Mouse (Mus musculus) layer of hippocampus, adult 6 months (tissue): ENCODE data around the gene Il17re. TPM values are rescaled to one million over a fixed set of nuclear protein-coding genes. Genes with fewer than 3 reads are reported as not detected.

Source experiments
- long read RNA-seq, 2 experiments: library from polyadenylated mRNA; unstranded; transcript quantifications; one replicate each; pipeline ENCODE4 v2.0.0; 2019 to 2020
- microRNA-seq: library from miRNA; unstranded; fragments of <30 nt; microRNA quantifications from one replicate; pipeline ENCODE4 v1.2.0, GENCODE M21; 2020
- polyA plus RNA-seq: library from polyadenylated mRNA; unstranded; fragments of <200 nt; fragmentation: Nextera tagmentation; gene quantifications from 2 replicates; pipeline ENCODE4 v1.2.3, GENCODE M21; 2021

The Il17re gene
- polyA plus RNA-seq = 0.20 and 2.7 TPM in 2 replicates
- long read RNA-seq, experiment 1 = 0 reads
- long read RNA-seq, experiment 2 = 0 reads

GRCm38 (mm10) chr6:113457952-113458534, at the start of gene Il17re:
TSS of gene Il17re (plus strand) at chr6:113458484.

GRCm38 (mm10) chr6:113419199-113419587, 39.1 kb upstream of the Il17re start, which contains the start of gene Rpusd3:
TSS of gene Rpusd3 (minus strand) at chr6:113419340.

GRCm38 (mm10) chr6:113435664-113436205, 22.5 kb upstream of the Il17re start, which contains the start of gene Cidec:
TSS of gene Cidec (minus strand) at chr6:113435760.

GRCm38 (mm10) chr6:113442442-113443090, 15.7 kb upstream of the Il17re start, which contains the start of gene Jagn1:
TSS of gene Jagn1 (plus strand) at chr6:113442569.

GRCm38 (mm10) chr6:113471297-113471936, 13.1 kb downstream of the Il17re start, which contains the start of gene Il17rc:
TSS of gene Il17rc (plus strand) at chr6:113471427.

GRCm38 (mm10) chr6:113483100-113483615, 24.9 kb downstream of the Il17re start, which contains the start of gene Creld1:
TSS of gene Creld1 (plus strand) at chr6:113483297.

GRCm38 (mm10) chr6:113501388-113502084, 43.3 kb downstream of the Il17re start, which contains the start of gene Prrt3:
TSS of gene Prrt3 (minus strand) at chr6:113501931.

Small RNAs within 50 kb of the gene (microRNA-seq; reads per million reads assigned to microRNA genes)
- not detected for gene Gm24387

Other genes starting within 250 kb of the Il17re start
- 12.2 and 14.1 TPM in 2 replicates for gene Mtmr14, start 220.6 kb upstream of the Il17re start, polyA plus RNA-seq
- gene Cpne9, start 176.2 kb upstream of the Il17re start, polyA plus RNA-seq = 13.9 and 15.3 TPM in 2 replicates
- 4.3 and 5.1 TPM in 2 replicates for gene Brpf1, start 151.3 kb upstream of the Il17re start, polyA plus RNA-seq
- 3.2 and 3.5 TPM in 2 replicates for gene Ogg1, start 131.5 kb upstream of the Il17re start, polyA plus RNA-seq
- gene Camk1, start 114.5 kb upstream of the Il17re start, polyA plus RNA-seq = 69.5 and 70.8 TPM in 2 replicates
- 17.7 and 21.4 TPM in 2 replicates for gene Tada3, start 80.6 kb upstream of the Il17re start, polyA plus RNA-seq
- gene Arpc4, start 80.4 kb upstream of the Il17re start, polyA plus RNA-seq = 419 and 427 TPM in 2 replicates
- 3.6 and 4.0 TPM in 2 replicates for gene Ttll3, start 69.2 kb upstream of the Il17re start, polyA plus RNA-seq
- 23.8 and 27.5 TPM in 2 replicates for gene Rpusd3, start 39.1 kb upstream of the Il17re start, polyA plus RNA-seq
- gene Cidec, start 22.7 kb upstream of the Il17re start, polyA plus RNA-seq = 0.20 TPM in 1 of 2 replicates, not detected in the other
- gene Jagn1, start 15.9 kb upstream of the Il17re start, polyA plus RNA-seq = 85.2 and 90.9 TPM in 2 replicates
- gene Il17rc, start 12.9 kb downstream of the Il17re start, polyA plus RNA-seq = 5.7 and 5.8 TPM in 2 replicates
- 79.6 and 80.0 TPM in 2 replicates for gene Creld1, start 24.8 kb downstream of the Il17re start, polyA plus RNA-seq
- 20.0 and 25.5 TPM in 2 replicates for gene Prrt3, start 43.4 kb downstream of the Il17re start, polyA plus RNA-seq
- 95.3 and 96.8 TPM in 2 replicates for gene Emc3, start 73.2 kb downstream of the Il17re start, polyA plus RNA-seq
- 1.3 and 1.9 TPM in 2 replicates for gene Fancd2, start 73.2 kb downstream of the Il17re start, polyA plus RNA-seq
- 0.35 and 0.69 TPM in 2 replicates for gene Fancd2os, start 142.2 kb downstream of the Il17re start, polyA plus RNA-seq
- gene Brk1, start 146.3 kb downstream of the Il17re start, polyA plus RNA-seq = 214 and 247 TPM in 2 replicates
- gene Vhl, start 165.5 kb downstream of the Il17re start, polyA plus RNA-seq = 41.5 and 43.3 TPM in 2 replicates
- 14.3 and 15.4 TPM in 2 replicates for gene Irak2, start 180.0 kb downstream of the Il17re start, polyA plus RNA-seq
- gene Tatdn2, start 238.6 kb downstream of the Il17re start, polyA plus RNA-seq = 0.83 TPM in 2 replicates